Mouse (Mus musculus) heart, embryonic 15.5 days (tissue): ENCODE data around the gene Ccr8. TPM values are rescaled to one million over a fixed set of nuclear protein-coding genes. Genes with fewer than 3 reads are reported as not detected.

Experiments used
- ATAC-seq: fragments of 200-750 bp; cut with Nextera tagmentation; replicated peaks from 2 replicates; pipeline ENCODE4 v1.8.0; 2017; ENCODE audit warnings: low read depth, moderate TSS enrichment; ENCODE audit not compliant: insufficient number of reproducible peaks, insufficient read depth, low FRiP score
- H3K27ac ChIP-seq: fragments of 300-500 bp; sonication (generic); 2 replicates; pipeline ENCODE4 v1.5.1; 2015; ENCODE audit warnings: mild to moderate bottlenecking, inconsistent platforms
- H3K27me3 ChIP-seq: fragments of 300-500 bp; sonication (generic); 2 replicates; pipeline ENCODE4 v1.6.1; 2015; ENCODE audit warnings: inconsistent platforms
- H3K36me3 ChIP-seq: fragments of 300-500 bp; sonication (generic); 2 replicates; pipeline ENCODE4 v1.6.1; 2015; ENCODE audit warnings: mild to moderate bottlenecking, inconsistent platforms
- H3K4me1 ChIP-seq: fragments of 300-500 bp; sonication (generic); replicated peaks from 2 replicates; pipeline ENCODE4 v1.6.1; 2015; ENCODE audit warnings: inconsistent platforms
- H3K4me2 ChIP-seq: fragments of 300-500 bp; sonication (generic); 2 replicates; pipeline ENCODE4 v1.6.1; 2015; ENCODE audit warnings: inconsistent platforms, mild to moderate bottlenecking, moderate library complexity
- H3K4me3 ChIP-seq: fragments of 300-500 bp; sonication (generic); 2 replicates; pipeline ENCODE4 v1.5.1; 2015; ENCODE audit warnings: mild to moderate bottlenecking, inconsistent platforms
- H3K9ac ChIP-seq: fragments of 300-500 bp; sonication (generic); 2 replicates; pipeline ENCODE4 v1.6.1; 2015; ENCODE audit warnings: mild to moderate bottlenecking, inconsistent platforms
- H3K9me3 ChIP-seq: fragments of 300-500 bp; sonication (generic); replicated peaks from 2 replicates; pipeline ENCODE4 v1.6.1; 2016; ENCODE audit warnings: inconsistent platforms
- WGBS: fragments of 180-500 bp; shearing (Covaris S2); methylation state at CpG from one replicate; pipeline ENCODE4 v1.1.7; 2015; ENCODE audit warnings: mixed read lengths; 5-methylcytosine and 5-hydroxymethylcytosine counted together
- polyA plus RNA-seq: library from polyadenylated mRNA; unstranded; fragments of >200 nt; fragmentation: Nextera tagmentation; extraction: Ambion mirVana; gene quantifications from 2 replicates; pipeline ENCODE4 v1.2.1, GENCODE M21; 2015

The Ccr8 gene
- polyA plus RNA-seq, 1 experiment from 2014 or later: 0.62 TPM

GRCm38 (mm10) chr9:120114051-120114788 lies 22.3 kb downstream of the Ccr8 start:
- H3K27ac ChIP-seq: no peak overlapping the region
- ATAC-seq: no peak
- 84% methylated on average over 17 of the region's 17 CpGs for WGBS
- no peak overlapping the region for H3K4me2 ChIP-seq
- H3K9ac ChIP-seq: no peak overlapping the region
- H3K27me3 ChIP-seq: no peaks in the 10 kb centered on the region
- H3K36me3 ChIP-seq: peaks cover 9% of the 10 kb centered on the region; the same call in 1 of the 2 replicates
- H3K4me1 ChIP-seq: peaks cover 15% of the 10 kb centered on the region
- H3K9me3 ChIP-seq: no peaks in the 10 kb centered on the region
- no peak overlapping the region for H3K4me3 ChIP-seq

- WGBS: 100% methylated on average over 2 of the region's 2 CpGs
- Histone ChIP-seq H3K27me3 (no peaks in the 10 kb centered on the region), H3K4me3 (no peak overlapping the region), H3K9ac (no peak overlapping the region), H3K36me3 (peaks cover 14% of the 10 kb centered on the region; the same call in 1 of the 2 replicates), H3K4me1 (peaks cover 15% of the 10 kb centered on the region), H3K4me2 (no peak overlapping the region), H3K9me3 (no peaks in the 10 kb centered on the region), H3K27ac (no peak overlapping the region)
- no peak for ATAC-seq
Measured at GRCm38 (mm10) chr9:120114789-120115151, 22.9 kb downstream of the Ccr8 start.

GRCm38 (mm10) chr9:120115580-120115979 lies 23.7 kb downstream of the Ccr8 start:
- no peak overlapping the region for H3K27ac ChIP-seq
- H3K4me1 ChIP-seq: peaks cover 15% of the 10 kb centered on the region
- H3K27me3 ChIP-seq: no peaks in the 10 kb centered on the region
- no peak overlapping the region for H3K9ac ChIP-seq
- no peaks in the 10 kb centered on the region for H3K9me3 ChIP-seq
- WGBS: 54% methylated on average over 5 of the region's 5 CpGs
- peaks cover 21% of the 10 kb centered on the region; the same call in 1 of the 2 replicates for H3K36me3 ChIP-seq
- H3K4me3 ChIP-seq: no peak overlapping the region
- H3K4me2 ChIP-seq: no peak overlapping the region
- no peak for ATAC-seq

GRCm38 (mm10) chr9:120116184-120116624 lies 24.3 kb downstream of the Ccr8 start:
- Histone ChIP-seq H3K4me3 (no peak overlapping the region), H3K4me1 (peaks cover 10% of the 10 kb centered on the region), H3K27ac (no peak overlapping the region), H3K27me3 (no peaks in the 10 kb centered on the region), H3K9me3 (no peaks in the 10 kb centered on the region), H3K36me3 (peaks cover 26% of the 10 kb centered on the region), H3K4me2 (0 out of 2 replicates have a peak overlapping the region, but pooled peaks have one; percentile 9), H3K9ac (no peak overlapping the region)
- 73% methylated on average over 8 of the region's 8 CpGs for WGBS
- no peak for ATAC-seq

- 86% methylated on average over 4 of the region's 4 CpGs for WGBS
- no peak overlapping the region for H3K9ac ChIP-seq
- no peaks in the 10 kb centered on the region for H3K9me3 ChIP-seq
- H3K4me3 ChIP-seq: no peak overlapping the region
- H3K27me3 ChIP-seq: no peaks in the 10 kb centered on the region
- H3K36me3 ChIP-seq: peaks cover 38% of the 10 kb centered on the region
- peaks cover 7% of the 10 kb centered on the region for H3K4me1 ChIP-seq
- H3K4me2 ChIP-seq: no peak overlapping the region
- no peak for ATAC-seq
- no peak overlapping the region for H3K27ac ChIP-seq
Measured at GRCm38 (mm10) chr9:120118212-120118611, 26.3 kb downstream of the Ccr8 start.

- no peak overlapping the region for H3K4me3 ChIP-seq
- no peak overlapping the region for H3K9ac ChIP-seq
- H3K27me3 ChIP-seq: no peaks in the 10 kb centered on the region
- no peak overlapping the region for H3K27ac ChIP-seq
- H3K4me1 ChIP-seq: peaks cover 5% of the 10 kb centered on the region
- 92% methylated on average over 7 of the region's 7 CpGs for WGBS
- H3K36me3 ChIP-seq: peaks cover 49% of the 10 kb centered on the region
- H3K9me3 ChIP-seq: no peaks in the 10 kb centered on the region
- no peak overlapping the region for H3K4me2 ChIP-seq
- no peak for ATAC-seq
Measured at GRCm38 (mm10) chr9:120120503-120120902, 28.6 kb downstream of the Ccr8 start.

- 61% methylated on average over 11 of the region's 11 CpGs for WGBS
- Histone ChIP-seq H3K4me3 (peak overlapping the region; percentile 100), H3K9ac (peak overlapping the region; percentile 61; the same call in 1 of the 2 replicates), H3K4me2 (peak overlapping the region; percentile 74), H3K27me3 (no peaks in the 10 kb centered on the region), H3K9me3 (no peaks in the 10 kb centered on the region), H3K4me1 (peaks cover 17% of the 10 kb centered on the region), H3K36me3 (peaks cover 49% of the 10 kb centered on the region), H3K27ac (peak overlapping the region; percentile 87)
- no peak for ATAC-seq
Measured at GRCm38 (mm10) chr9:120126868-120127267, 35.0 kb downstream of the Ccr8 start.

GRCm38 (mm10) chr9:120127538-120128251 lies 35.8 kb downstream of the Ccr8 start, which contains the start of gene Rpsa:
Gene Rpsa (plus strand): TSS chr9:120127689.
- no peaks in the 10 kb centered on the region for H3K9me3 ChIP-seq
- H3K4me2 ChIP-seq: peak within 1 kb of the TSS; percentile 74
- ATAC-seq: peak; percentile 97
- H3K4me3 ChIP-seq: peak within 1 kb of the TSS; percentile 100
- H3K27me3 ChIP-seq: no peaks in the 10 kb centered on the region
- under 1% methylated on average over 59 of the region's 72 CpGs for WGBS
- H3K27ac ChIP-seq: peak within 1 kb of the TSS; percentile 95
- peaks cover 51% of the 10 kb centered on the region for H3K36me3 ChIP-seq
- H3K9ac ChIP-seq: peak within 1 kb of the TSS; percentile 100
- H3K4me1 ChIP-seq: peaks cover 17% of the 10 kb centered on the region

- 0 out of 2 replicates have a peak overlapping the region, but pooled peaks have one; percentile 1 for H3K27ac ChIP-seq
Measured at GRCm38 (mm10) chr9:120129276-120129675, 37.4 kb downstream of the Ccr8 start.

GRCm38 (mm10) chr9:120131784-120132288 lies 39.9 kb downstream of the Ccr8 start:
- no peak for ATAC-seq
- Histone ChIP-seq H3K4me2 (no peak overlapping the region), H3K36me3 (peaks cover 40% of the 10 kb centered on the region), H3K4me1 (peaks cover 17% of the 10 kb centered on the region), H3K9ac (no peak overlapping the region), H3K27me3 (no peaks in the 10 kb centered on the region), H3K9me3 (no peaks in the 10 kb centered on the region), H3K4me3 (no peak overlapping the region), H3K27ac (no peak overlapping the region)
- 85% methylated on average over 3 of the region's 3 CpGs for WGBS

More at GRCm38 (mm10) chr9:120129276-120129675, 37.4 kb downstream of the Ccr8 start:
- 64% methylated on average over 10 of the region's 10 CpGs for WGBS
- Histone ChIP-seq H3K4me3 (peak overlapping the region; percentile 100), H3K4me1 (peaks cover 17% of the 10 kb centered on the region), H3K27me3 (no peaks in the 10 kb centered on the region), H3K4me2 (peak overlapping the region; percentile 74), H3K9ac (peak overlapping the region; percentile 100), H3K9me3 (no peaks in the 10 kb centered on the region), H3K36me3 (peaks cover 42% of the 10 kb centered on the region)
- no peak for ATAC-seq

GRCm38 (mm10) chr9:120132980-120133754 lies 41.3 kb downstream of the Ccr8 start:
- Histone ChIP-seq H3K4me3 (no peak overlapping the region), H3K4me2 (no peak overlapping the region), H3K9me3 (no peaks in the 10 kb centered on the region), H3K4me1 (peaks cover 17% of the 10 kb centered on the region), H3K9ac (no peak overlapping the region), H3K27ac (no peak overlapping the region), H3K27me3 (no peaks in the 10 kb centered on the region), H3K36me3 (peaks cover 40% of the 10 kb centered on the region)
- ATAC-seq: no peak
- 29% methylated on average over 8 of the region's 8 CpGs for WGBS
